Mouse (Mus musculus): ENCODE data around the gene Zmynd8. TPM values are rescaled to one million over a fixed set of nuclear protein-coding genes. Genes with fewer than 3 reads are reported as not detected.

The Zmynd8 gene
- total RNA-seq, 2 experiments from 2014 or later, result 42.9 to 80.1 TPM

Other genes starting within 250 kb of the Zmynd8 start
- gene Ncoa3, start 93.6 kb upstream of the Zmynd8 start, total RNA-seq (2014; fragmentation: Nextera tagmentation), result 8.3 and 21.1 TPM in 2 replicates
- gene Ncoa3, start 93.6 kb upstream of the Zmynd8 start, total RNA-seq (2017), result 8.8 and 15.9 TPM in 2 replicates